Mouse (Mus musculus): ENCODE data around the gene Wbp11. TPM values are rescaled to one million over a fixed set of nuclear protein-coding genes. Genes with fewer than 3 reads are reported as not detected.

Gene Wbp11
- polyA plus RNA-seq, 1 experiment from 2014 or later = 71.1 TPM

GRCm38 (mm10) chr6:136835352-136835751 is 7.3 kb upstream of the Wbp11 start, which contains the start of gene Smco3:
TSS of gene Smco3 (minus strand) at chr6:136835452.
- WGBS = 65% methylated on average over 4 of the region's 4 CpGs
- Histone ChIP-seq H3K4me2 (peak within 1 kb of the TSS; percentile 30), H3K4me1 (no peaks in the 10 kb centered on the region), H3K27me3 (replicated peaks) (no peaks in the 10 kb centered on the region; the same call in 1 of the 2 replicates), H3K36me3 (no peaks in the 10 kb centered on the region), H3K4me3 (replicated peaks) (peak within 1 kb of the TSS; percentile 15; the same call in 1 of the 2 replicates), H3K27ac (replicated peaks) (no peak within 1 kb of the TSS), H3K9me3 (replicated peaks) (no peaks in the 10 kb centered on the region), H3K9ac (replicated peaks) (0 out of 2 replicates have a peak within 1 kb of the TSS, but pooled peaks have one; percentile 20)
- ATAC-seq (ENCODE audit: low FRiP score) = no peak

DNA sequence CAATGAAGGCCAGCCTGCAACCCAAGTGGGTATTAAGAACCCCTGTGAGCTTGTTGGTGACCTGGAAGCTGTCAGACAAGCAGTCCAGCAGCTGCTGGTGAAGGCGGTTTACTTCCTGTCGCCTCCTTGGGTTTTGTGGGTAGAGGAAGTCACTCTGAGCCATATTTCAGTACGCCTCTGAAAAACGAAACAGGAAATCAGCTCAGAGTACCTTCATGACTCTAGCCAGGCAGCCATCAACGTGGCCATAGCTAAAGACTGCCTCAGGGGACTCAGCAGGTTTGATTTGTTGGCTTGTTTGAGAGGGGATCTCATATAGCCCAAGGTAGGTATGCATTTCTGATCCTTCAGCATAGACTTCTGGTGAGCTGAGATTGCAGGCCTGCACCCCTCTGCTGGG is 3.7 kb upstream of the Wbp11 start:
- no peaks in the 10 kb centered on the region for H3K36me3 ChIP-seq
- ATAC-seq (ENCODE audit: low FRiP score) = no peak
- 81% methylated on average over 5 of the region's 5 CpGs for WGBS
- H3K27ac ChIP-seq (replicated peaks) = no peak overlapping the region
- no peak overlapping the region for H3K4me2 ChIP-seq
- no peaks in the 10 kb centered on the region; the same call in 1 of the 2 replicates for H3K27me3 ChIP-seq (replicated peaks)
- H3K4me3 ChIP-seq (replicated peaks) = no peak overlapping the region
- no peaks in the 10 kb centered on the region for H3K9me3 ChIP-seq (replicated peaks)
- no peak overlapping the region for H3K9ac ChIP-seq (replicated peaks)
- peaks cover 10% of the 10 kb centered on the region for H3K4me1 ChIP-seq

DNA sequence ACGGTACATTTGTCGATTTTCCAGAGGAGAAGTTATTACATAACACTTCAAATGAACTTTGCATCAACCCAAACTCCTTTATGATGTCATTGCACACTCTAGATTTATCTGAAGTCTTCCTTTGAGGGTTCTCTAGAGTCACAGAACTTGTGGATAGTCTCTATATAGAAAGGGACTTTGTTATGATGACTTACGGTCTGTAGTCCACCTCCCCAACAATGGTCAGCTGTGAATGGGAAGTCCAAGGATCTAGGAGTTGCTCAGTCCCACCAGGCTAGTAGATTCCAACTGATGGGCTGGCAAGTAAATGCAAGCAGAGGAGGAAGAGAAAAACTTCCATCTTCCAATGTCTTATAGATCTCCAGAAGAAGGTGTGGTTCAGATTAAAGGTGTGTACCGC is 648 bp upstream of the Wbp11 start:
- Histone ChIP-seq H3K9ac (replicated peaks) (peak overlapping the region; percentile 53), H3K36me3 (peaks cover 18% of the 10 kb centered on the region), H3K4me2 (peak overlapping the region; percentile 62), H3K9me3 (replicated peaks) (no peaks in the 10 kb centered on the region), H3K27ac (replicated peaks) (peak overlapping the region; percentile 96), H3K4me3 (replicated peaks) (peak overlapping the region; percentile 53), H3K4me1 (peaks cover 12% of the 10 kb centered on the region), H3K27me3 (replicated peaks) (no peaks in the 10 kb centered on the region; the same call in 1 of the 2 replicates)
- WGBS = 32% methylated on average over 4 of the region's 4 CpGs
- ATAC-seq (ENCODE audit: low FRiP score) = no peak

GRCm38 (mm10) chr6:136827516-136827880 is 535 bp downstream of the Wbp11 start, which contains the start of gene BC049715:
TSS of gene BC049715 (plus strand) at chr6:136827626.
- Histone ChIP-seq H3K9me3 (replicated peaks) (no peaks in the 10 kb centered on the region), H3K4me1 (peaks cover 12% of the 10 kb centered on the region), H3K27ac (replicated peaks) (peak within 1 kb of the TSS; percentile 96), H3K4me2 (peak within 1 kb of the TSS; percentile 73), H3K4me3 (replicated peaks) (peak within 1 kb of the TSS; percentile 99), H3K9ac (replicated peaks) (peak within 1 kb of the TSS; percentile 98), H3K27me3 (replicated peaks) (no peaks in the 10 kb centered on the region; the same call in 1 of the 2 replicates), H3K36me3 (peaks cover 24% of the 10 kb centered on the region)
- peak; percentile 18; the same call in 1 of the 2 replicates for ATAC-seq (ENCODE audit: low FRiP score)
- 0% methylated on average over 34 of the region's 34 CpGs for WGBS

DNA sequence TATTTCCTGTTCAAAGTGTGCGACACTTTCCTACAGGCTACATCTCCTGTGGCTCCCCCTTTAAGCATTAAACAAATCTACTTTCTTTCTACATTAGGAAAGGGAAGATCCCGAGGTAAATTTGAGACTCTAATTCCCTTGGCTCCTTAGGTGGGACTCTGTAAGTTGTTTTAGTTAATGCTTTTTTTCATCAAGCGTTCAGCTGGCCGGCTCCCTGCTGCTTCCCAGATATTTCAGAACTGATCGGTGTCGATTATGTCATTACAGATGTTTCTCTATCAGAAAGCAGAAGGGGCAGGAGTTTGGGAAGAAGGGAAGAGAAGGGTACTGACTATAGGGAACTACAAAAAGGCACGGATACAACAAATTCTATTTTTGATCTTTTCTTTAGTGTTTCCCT is 917 bp downstream of the Wbp11 start:
- 19% methylated on average over 7 of the region's 7 CpGs for WGBS
- H3K27me3 ChIP-seq (replicated peaks) = no peaks in the 10 kb centered on the region; the same call in 1 of the 2 replicates
- peaks cover 12% of the 10 kb centered on the region for H3K4me1 ChIP-seq
- peak overlapping the region; percentile 99 for H3K4me3 ChIP-seq (replicated peaks)
- H3K9me3 ChIP-seq (replicated peaks) = no peaks in the 10 kb centered on the region
- peak overlapping the region; percentile 73 for H3K4me2 ChIP-seq
- H3K36me3 ChIP-seq = peaks cover 28% of the 10 kb centered on the region
- ATAC-seq (ENCODE audit: low FRiP score) = no peak
- H3K9ac ChIP-seq (replicated peaks) = peak overlapping the region; percentile 98
- no peak overlapping the region for H3K27ac ChIP-seq (replicated peaks)

GRCm38 (mm10) chr6:136824987-136825386 is 3.0 kb downstream of the Wbp11 start:
- ATAC-seq (ENCODE audit: low FRiP score) = no peak
- H3K4me2 ChIP-seq = no peak overlapping the region
- peaks cover 12% of the 10 kb centered on the region for H3K4me1 ChIP-seq
- no peak overlapping the region for H3K4me3 ChIP-seq (replicated peaks)
- 95% methylated on average over 8 of the region's 8 CpGs for WGBS
- no peaks in the 10 kb centered on the region for H3K27me3 ChIP-seq (replicated peaks)
- H3K9ac ChIP-seq (replicated peaks) = no peak overlapping the region
- H3K36me3 ChIP-seq = peaks cover 50% of the 10 kb centered on the region
- no peak overlapping the region for H3K27ac ChIP-seq (replicated peaks)
- H3K9me3 ChIP-seq (replicated peaks) = no peaks in the 10 kb centered on the region

DNA sequence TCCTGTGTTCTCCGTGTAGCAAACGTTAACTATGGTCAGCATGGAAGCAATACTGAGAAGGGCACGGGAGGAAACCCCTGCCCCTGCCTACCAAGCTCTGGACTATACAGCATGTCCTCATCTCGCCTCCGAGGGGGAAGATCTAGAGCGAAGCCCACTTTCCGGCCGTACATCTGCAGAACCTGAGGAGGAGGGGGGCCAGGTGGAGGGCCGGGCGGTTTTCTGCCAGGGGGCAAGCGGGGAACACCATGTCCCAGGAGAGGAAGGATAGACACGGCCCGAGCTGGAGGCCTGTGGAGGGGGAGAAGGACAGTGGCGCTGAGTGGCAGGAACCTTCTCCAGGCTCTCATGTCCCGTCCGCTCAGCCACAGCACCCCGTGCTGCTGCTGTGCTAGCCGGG is 6.9 kb downstream of the Wbp11 start:
- 96% methylated on average over 18 of the region's 18 CpGs for WGBS
- ATAC-seq (ENCODE audit: low FRiP score) = no peak

GRCm38 (mm10) chr6:136820381-136820780 is 7.7 kb downstream of the Wbp11 start:
- H3K36me3 ChIP-seq = peaks cover 88% of the 10 kb centered on the region
- no peaks in the 10 kb centered on the region for H3K27me3 ChIP-seq (replicated peaks)
- H3K27ac ChIP-seq (replicated peaks) = no peak overlapping the region
- H3K9ac ChIP-seq (replicated peaks) = no peak overlapping the region
- no peak overlapping the region for H3K4me2 ChIP-seq
- no peak for ATAC-seq (ENCODE audit: low FRiP score)
- 97% methylated on average over 21 of the region's 21 CpGs for WGBS
- no peak overlapping the region for H3K4me3 ChIP-seq (replicated peaks)
- H3K9me3 ChIP-seq (replicated peaks) = no peaks in the 10 kb centered on the region
- H3K4me1 ChIP-seq = no peaks in the 10 kb centered on the region

More for the DNA sequence above, 6.9 kb downstream of the Wbp11 start:
- H3K9ac ChIP-seq (replicated peaks) = no peak overlapping the region
- H3K4me3 ChIP-seq (replicated peaks) = no peak overlapping the region
- no peak overlapping the region for H3K4me2 ChIP-seq
- no peaks in the 10 kb centered on the region for H3K4me1 ChIP-seq
- H3K27me3 ChIP-seq (replicated peaks) = no peaks in the 10 kb centered on the region
- H3K27ac ChIP-seq (replicated peaks) = no peak overlapping the region
- peaks cover 85% of the 10 kb centered on the region for H3K36me3 ChIP-seq
- H3K9me3 ChIP-seq (replicated peaks) = no peaks in the 10 kb centered on the region

DNA sequence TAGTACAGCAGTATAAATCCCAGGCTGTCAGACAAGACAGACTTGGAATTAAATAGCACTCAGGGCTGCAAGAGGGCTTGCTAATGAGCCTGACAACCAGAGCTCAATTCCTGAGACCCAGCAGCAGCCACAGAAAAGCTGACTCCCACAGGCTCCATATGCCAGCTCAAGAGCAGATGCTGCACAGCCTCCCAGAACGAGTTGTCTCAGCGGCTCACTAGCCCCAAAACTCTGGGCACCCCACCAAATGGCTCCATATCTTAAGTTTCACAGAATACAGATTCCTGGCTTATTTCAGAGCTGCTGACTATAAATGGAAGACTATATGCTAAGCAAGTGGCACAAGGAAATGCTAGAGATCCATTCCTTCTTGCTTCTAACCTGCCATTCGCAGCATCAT is 10.5 kb downstream of the Wbp11 start:
- H3K4me3 ChIP-seq (replicated peaks) = no peak overlapping the region
- H3K9ac ChIP-seq (replicated peaks) = no peak overlapping the region
- H3K27me3 ChIP-seq (replicated peaks) = no peaks in the 10 kb centered on the region
- no peak overlapping the region for H3K4me2 ChIP-seq
- H3K4me1 ChIP-seq = no peaks in the 10 kb centered on the region
- no peak for ATAC-seq (ENCODE audit: low FRiP score)
- no peaks in the 10 kb centered on the region for H3K9me3 ChIP-seq (replicated peaks)
- WGBS = 97% methylated on average over 3 of the region's 3 CpGs
- H3K36me3 ChIP-seq = peaks cover 92% of the 10 kb centered on the region
- H3K27ac ChIP-seq (replicated peaks) = no peak overlapping the region

DNA sequence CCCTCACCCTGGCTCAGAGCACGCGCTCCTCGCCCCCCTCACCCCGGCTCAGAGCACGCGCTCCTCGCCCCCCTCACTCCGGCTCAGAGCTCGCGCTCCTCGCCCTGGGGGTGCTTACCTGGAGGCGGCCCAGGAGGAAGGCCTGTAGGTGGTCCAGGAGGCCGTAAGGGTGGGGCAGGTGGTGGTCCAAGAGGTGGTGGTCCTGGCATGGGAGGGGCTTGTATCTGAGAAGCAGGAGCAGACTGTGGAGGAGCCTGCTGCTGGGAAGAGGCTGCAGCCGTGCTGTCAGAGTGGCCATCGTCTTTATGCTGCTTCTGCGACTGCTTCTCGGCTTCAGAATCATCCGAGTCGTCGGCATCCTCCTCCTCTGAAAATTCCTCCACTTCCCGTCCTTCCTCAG is 11.2 kb downstream of the Wbp11 start:
- H3K36me3 ChIP-seq = peaks cover 92% of the 10 kb centered on the region
- ATAC-seq (ENCODE audit: low FRiP score) = no peak
- 97% methylated on average over 21 of the region's 21 CpGs for WGBS

GRCm38 (mm10) chr6:136815381-136815780 is 12.7 kb downstream of the Wbp11 start:
- no peak for ATAC-seq (ENCODE audit: low FRiP score)
- Histone ChIP-seq H3K36me3 (peaks cover 78% of the 10 kb centered on the region), H3K4me3 (replicated peaks) (no peak overlapping the region), H3K9me3 (replicated peaks) (no peaks in the 10 kb centered on the region), H3K4me2 (no peak overlapping the region), H3K9ac (replicated peaks) (no peak overlapping the region), H3K27ac (replicated peaks) (no peak overlapping the region), H3K4me1 (no peaks in the 10 kb centered on the region), H3K27me3 (replicated peaks) (no peaks in the 10 kb centered on the region)
- 94% methylated on average over 7 of the region's 7 CpGs for WGBS

More for the DNA sequence above, 11.2 kb downstream of the Wbp11 start:
- Histone ChIP-seq H3K27ac (replicated peaks) (no peak overlapping the region), H3K27me3 (replicated peaks) (no peaks in the 10 kb centered on the region), H3K4me3 (replicated peaks) (no peak overlapping the region), H3K4me1 (no peaks in the 10 kb centered on the region), H3K4me2 (no peak overlapping the region), H3K9ac (replicated peaks) (no peak overlapping the region), H3K9me3 (replicated peaks) (no peaks in the 10 kb centered on the region)

- H3K36me3 ChIP-seq = peaks cover 58% of the 10 kb centered on the region
- no peak overlapping the region for H3K27ac ChIP-seq (replicated peaks)
- H3K9ac ChIP-seq (replicated peaks) = no peak overlapping the region
- no peak overlapping the region for H3K4me2 ChIP-seq
- 41% methylated on average over 4 of the region's 4 CpGs for WGBS
- no peaks in the 10 kb centered on the region for H3K9me3 ChIP-seq (replicated peaks)
- H3K4me1 ChIP-seq = peaks cover 13% of the 10 kb centered on the region
- no peaks in the 10 kb centered on the region for H3K27me3 ChIP-seq (replicated peaks)
- no peak for ATAC-seq (ENCODE audit: low FRiP score)
- no peak overlapping the region for H3K4me3 ChIP-seq (replicated peaks)
Measured at GRCm38 (mm10) chr6:136813117-136813516, 14.9 kb downstream of the Wbp11 start.
